Mouse (Mus musculus): Measurements from ENCODE around the gene Tsr3.

DNA sequence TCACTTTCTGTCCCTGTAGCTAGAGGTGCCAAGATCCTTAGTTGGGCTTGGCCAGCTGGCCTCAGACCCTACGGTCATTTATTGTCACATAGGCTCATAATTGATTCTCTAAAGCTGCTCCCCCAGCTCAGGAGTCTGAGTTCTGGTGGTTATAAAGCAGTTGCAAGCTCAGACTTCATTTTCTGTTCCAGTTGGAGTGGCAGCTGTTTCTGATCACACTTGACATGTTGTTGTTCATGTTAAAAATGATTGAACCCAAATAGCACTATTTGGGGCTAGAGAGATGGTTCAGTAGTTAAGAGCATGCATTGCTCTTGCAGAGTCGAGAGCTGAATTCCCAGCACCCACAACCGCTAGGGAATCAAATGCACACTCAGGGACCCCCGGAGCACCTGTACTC is 30.0 kb upstream of the Tsr3 start:
- TF ChIP-seq CTCF (IDR thresholded peaks at IDR 0.05; ENCODE audit: extremely low read depth, insufficient read length, insufficient replicate concordance, low read depth, low read length) (no peak), POLR2A (IDR thresholded peaks at IDR 0.05; ENCODE audit: low read depth, low read length) (no peak)
